Mouse (Mus musculus) frontal cortex, postnatal 25 days (tissue): ENCODE measurements around the gene Olfr1012.
"Not testable (repeated sequence)": the region's sequence is repeated elsewhere in the genome, so short reads cannot be mapped to it uniquely, and the experiment has no call there.

Experiments used
- DNase-seq, 2 experiments: peaks; one replicate each; pipeline ENCODE4 v3.0.0; 2022; ENCODE audit warnings: low spot score in 2 of 2

Gene Olfr1012

DNA sequence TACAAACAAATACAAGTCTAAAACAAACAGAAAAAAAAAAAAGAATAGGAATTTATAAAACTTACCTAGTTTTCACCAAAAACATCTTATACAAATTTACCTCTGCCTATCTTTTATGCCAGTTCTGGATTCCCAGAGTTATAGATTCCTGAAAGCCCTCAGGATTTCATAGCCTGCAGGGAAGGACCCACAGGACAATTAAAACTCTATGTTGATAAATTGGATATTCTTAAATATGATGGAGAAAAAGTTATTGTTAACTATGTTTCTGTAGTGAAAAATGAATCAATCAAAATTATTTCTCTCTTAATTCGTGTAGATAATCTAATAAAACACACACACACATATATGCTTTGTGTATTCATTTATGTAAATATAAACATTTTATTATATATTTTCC lies at the start of gene Olfr1012:
Olfr1012 (minus strand) TSS at position 101 of the 400 bp plus-strand sequence.
- DNase-seq = no peak

DNA sequence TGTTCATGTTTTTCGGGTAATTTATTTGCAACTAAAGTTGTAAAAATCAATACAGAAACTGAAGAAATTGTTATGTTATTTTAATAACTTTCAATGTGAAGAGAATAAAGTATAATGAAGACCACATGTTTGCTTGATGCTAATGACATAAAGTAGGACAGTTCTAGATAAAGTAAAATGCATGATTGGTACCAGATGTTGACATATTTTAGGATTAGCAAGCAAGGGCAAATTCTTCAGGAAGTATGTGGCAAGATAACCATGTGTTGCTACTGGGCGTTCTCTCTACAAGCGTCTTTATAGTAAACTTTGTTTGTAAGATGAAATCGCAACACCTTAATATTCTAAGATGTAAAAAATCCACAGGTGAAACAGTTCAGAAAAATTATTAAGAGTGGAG lies 41.9 kb upstream of the Olfr1012 start:
- DNase-seq = no peak

DNA sequence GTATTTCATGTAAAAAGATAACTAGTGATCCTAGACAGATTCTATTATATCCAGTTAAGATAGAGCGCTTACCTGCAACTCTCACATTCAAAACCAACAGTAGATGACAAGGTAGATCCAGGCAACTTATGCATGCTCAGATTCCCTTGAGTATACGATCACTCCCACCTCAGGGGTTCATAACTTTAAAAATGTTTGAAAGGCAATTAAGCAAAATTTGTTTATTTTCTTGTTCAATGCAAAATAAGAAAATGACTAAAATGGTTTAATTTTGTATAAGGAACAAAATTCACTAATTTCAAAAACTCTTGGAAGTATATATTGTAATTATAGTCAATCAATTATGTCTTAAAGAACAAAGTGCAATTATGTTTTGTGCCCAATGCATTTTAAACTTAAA lies 39.9 kb upstream of the Olfr1012 start, which contains the start of gene Olfr1016:
Olfr1016 (minus strand) TSS at position 101 of the 400 bp plus-strand sequence.
- DNase-seq = no peak

DNA sequence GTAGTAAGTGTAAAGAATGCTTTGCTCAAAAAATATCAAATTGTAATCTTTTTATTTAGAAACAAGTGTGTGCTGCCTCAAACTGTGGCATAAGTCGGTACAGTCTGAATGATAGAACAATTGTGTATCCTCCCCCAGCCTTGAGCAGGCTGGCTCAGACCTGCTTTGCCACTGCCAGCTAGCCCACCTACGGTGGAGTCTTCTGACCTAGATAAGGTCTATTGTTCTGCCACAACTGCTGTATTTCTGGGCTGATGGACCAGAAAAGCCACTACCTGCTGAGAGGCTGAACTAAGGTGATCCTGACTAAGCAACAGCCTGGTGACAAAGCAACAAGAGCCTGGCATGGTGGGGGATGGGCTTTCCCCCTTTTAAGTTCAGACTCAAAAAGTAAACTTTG lies 29.8 kb upstream of the Olfr1012 start:
- DNase-seq = no peak

DNA sequence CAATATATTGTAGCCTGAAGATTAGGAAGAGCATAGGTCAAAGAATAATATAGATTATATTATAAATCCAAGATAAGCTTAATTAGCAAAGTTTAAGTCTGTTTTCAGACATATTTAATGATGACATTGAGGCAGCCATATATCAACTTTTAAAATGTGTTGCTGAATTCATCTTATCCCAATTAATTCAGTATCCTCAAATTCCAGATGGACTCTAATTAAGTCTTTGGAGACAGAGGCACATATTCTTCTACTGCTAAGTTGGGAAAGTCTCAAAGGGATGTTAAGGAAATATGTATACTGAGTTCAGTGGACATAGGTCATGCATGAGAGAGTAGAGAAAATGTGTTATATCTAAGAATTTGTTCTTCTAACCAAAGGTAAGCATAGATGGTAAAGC lies 19.2 kb upstream of the Olfr1012 start, which contains the start of gene Olfr1015:
Olfr1015 (plus strand) TSS at position 301 of the 400 bp plus-strand sequence.
- DNase-seq = no peak

DNA sequence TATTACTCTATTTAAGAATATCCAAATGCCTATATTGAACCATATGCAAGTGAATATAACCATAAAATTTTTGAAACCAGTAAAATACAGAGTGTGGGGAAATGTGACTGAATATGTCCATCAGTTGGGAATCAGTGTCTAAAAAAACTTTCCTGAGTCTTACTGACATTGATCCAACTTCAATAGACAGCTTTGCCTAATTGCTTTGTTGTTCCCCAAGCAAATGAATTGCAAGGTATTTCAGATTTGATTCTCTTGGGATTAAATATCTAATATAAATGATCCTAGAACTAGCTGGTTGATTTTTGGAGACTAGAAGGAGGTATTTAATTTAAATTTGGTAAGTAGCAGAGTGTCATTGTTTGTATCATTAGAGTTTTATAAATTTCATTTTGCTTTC lies 9.8 kb upstream of the Olfr1012 start, which contains the start of gene Olfr1014:
Olfr1014 (plus strand) TSS at position 301 of the 400 bp plus-strand sequence.
- no peak for DNase-seq

DNA sequence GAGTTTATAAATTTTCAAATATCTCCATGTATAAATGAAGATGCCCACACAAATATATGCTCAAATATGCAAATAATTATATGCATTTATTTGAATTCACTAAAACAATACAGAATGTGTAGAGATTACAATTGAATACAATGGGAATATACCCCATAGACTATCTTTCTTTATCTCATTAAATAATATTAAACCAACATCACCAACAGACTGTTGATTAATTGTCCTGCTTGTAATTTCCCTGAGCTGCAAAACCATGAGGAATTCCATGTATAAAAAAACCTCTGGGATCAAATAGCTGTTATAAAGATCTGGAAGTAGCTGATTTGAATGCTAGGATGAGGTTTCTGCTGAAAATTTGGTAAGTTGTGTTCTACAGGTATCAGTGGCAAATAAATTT lies 4.2 kb upstream of the Olfr1012 start, which contains the start of gene Olfr1013:
Olfr1013 (plus strand) TSS at position 301 of the 400 bp plus-strand sequence.
- DNase-seq = no peak

DNA sequence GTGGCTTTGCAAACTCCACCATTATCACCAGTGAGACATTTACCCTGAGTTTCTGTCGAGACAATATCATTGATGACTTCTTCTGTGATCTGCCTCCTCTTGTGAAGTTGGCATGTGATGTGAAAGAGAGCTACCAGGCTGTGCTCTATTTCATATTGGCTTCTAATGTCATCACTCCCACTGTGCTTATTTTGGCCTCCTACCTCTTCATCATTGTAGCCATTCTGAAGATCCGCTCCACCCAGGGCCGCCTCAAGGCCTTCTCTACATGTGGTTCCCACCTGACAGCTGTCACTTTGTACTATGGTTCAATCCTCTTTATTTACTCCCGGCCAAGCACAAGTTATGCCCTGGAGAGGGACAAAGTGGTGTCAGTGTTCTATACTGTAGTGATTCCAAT lies 8.7 kb downstream of the Olfr1012 start:
- no peak for DNase-seq

DNA sequence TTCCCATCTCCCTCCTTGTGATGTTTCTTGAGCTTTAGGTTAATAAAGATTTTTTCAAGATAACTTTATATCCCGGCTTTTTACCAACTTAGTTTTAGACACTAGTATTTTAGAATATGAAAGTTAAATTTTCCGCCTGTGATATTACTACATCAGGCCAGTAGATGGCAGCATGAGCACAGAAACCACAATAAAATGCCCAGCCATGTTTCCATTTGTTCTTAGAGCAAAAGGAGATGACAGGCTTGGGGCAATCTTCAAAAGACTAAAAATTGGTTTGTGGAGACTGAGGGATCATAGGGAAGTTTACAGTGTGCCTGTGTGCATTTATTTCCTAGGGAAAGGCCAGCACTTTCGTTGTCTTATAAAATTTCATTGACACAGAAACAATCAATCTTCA lies 36.8 kb downstream of the Olfr1012 start:
- peak in 1 of 2 experiments; percentile 8 for DNase-seq

DNA sequence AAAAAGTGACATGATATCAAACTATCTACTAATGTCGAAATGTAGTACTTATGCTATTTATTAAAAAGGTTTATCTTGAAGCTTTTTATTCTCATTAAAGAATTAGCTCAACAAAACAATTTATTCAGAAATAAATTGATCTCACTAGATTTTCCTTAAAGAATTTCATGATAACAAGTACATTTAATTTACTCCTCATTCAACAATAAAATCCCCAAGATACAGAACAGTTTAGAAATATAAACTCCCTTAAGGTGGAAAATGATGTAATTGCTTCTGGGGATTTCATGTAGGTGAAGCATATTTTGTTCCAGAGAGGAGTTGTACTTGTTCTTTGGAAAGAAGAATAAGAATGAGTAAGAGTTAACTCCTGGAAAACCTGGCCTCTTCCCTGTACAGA lies 47.4 kb downstream of the Olfr1012 start, which contains the start of gene Olfr1009:
Olfr1009 (plus strand) TSS at position 301 of the 400 bp plus-strand sequence.
- no peak for DNase-seq

DNA sequence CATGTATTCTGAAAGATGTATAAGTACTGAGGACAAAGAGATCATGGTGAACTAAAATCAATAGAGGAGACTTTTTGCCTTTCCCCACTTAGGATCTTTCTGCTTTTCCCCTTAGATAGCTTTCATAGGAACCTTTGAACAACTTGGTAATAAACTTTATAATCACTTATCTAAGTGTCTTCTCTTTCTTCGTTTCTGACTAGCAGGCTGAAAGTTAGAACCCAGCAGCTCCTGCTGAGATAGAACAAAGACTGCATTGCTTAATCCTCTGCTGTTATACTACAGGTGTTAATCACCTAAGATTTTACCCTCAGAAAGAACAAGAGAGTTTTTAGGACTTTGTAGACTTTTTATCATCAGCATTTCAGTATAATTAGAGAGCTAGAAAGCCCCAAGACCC lies 51.4 kb downstream of the Olfr1012 start:
- no peak for DNase-seq

DNA sequence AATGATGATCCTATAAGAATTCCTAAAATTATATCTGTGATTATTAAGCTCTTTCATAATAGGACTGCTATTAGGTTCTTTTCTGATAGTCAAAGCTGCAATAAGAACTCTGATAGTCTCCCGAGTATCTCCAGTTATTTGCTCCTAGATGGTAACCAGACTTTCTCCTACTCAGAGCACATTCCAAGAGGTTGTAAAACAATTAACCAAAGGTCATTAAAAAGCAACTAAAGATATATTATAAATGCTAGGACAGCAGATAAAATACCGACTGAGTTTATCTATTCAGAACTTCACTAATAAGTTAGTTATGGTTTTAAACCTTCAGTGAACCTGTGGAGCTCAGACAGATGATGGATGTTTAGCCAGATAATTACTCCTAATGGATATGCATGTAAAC lies 51.9 kb downstream of the Olfr1012 start:
- DNase-seq = not testable (repeated sequence)
